ENCODE assay signal across 9 mouse cellular contexts in the genomic region with DNA sequence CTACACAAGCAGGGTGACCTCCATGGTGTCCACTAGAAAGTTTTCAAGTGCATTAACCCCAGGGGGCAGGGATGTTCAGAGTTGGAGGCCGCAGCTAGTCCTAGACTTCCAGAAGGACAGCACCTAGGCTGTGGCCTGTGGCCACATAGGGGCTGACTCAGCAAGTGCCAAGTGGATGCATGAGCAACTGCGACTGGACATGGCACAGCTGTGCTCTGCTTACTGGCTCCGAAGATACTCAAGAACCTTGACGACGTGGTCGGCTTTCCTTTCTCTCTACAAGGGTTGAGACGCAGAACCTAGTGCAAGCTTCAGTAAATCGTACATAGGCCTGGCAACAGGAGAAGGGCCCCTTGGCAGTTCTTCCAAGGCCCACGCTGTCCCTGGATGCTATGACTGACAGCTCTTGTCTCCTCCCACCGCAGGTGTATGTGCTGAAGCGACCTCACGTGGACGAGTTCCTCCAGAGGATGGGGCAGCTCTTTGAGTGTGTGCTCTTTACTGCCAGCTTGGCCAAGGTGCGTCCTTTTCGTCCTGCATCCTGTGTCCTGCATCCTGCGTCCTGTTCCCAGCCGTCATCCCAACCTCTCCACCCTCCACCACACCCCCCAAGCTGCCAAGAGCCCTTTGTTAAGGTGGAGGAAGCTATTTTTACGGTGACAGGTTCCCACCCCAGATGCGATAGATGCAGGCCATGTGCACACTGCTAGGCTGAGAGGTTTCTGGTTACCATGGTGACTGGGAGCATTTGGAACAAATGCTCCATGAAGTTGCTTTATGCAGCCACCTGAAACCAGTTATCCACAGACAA. TPM values are rescaled to one million over a fixed set of nuclear protein-coding genes. Genes with fewer than 3 reads are reported as not detected.
DNase-seq lines count a peak whose midpoint lies in the region; ATAC-seq lines count a peak whose summit lies in the region.
"Had no signal": no experiment of that assay in that cellular context is flagged by ENCODE, and none has a peak within 500 bp of the region (broad histone marks: within the 10 kb centered on the region; RNA-seq: fewer than 3 reads in every experiment).

No protein-coding gene starts in this region.

- H3K9ac ChIP-seq in hindbrain, embryonic 15.5 days: no peak overlapping the region
- H3K9ac ChIP-seq: liver, embryonic 15.5 days had no signal

- H3K9me3 ChIP-seq in hindbrain, embryonic 15.5 days: no peaks in the 10 kb centered on the region
- H3K9me3 ChIP-seq: liver, embryonic 15.5 days had no signal

- no peaks in the 10 kb centered on the region for H3K27me3 ChIP-seq in hindbrain, embryonic 15.5 days
- H3K27me3 ChIP-seq: liver, embryonic 15.5 days had no signal

- intact Hi-C loops in heart, postnatal 14 days (cut with DNase I): no loop called here

- WGBS in hindbrain, embryonic 15.5 days: 58% methylated on average over 19 of the region's 19 CpGs

- peak; percentile 65 for ATAC-seq in hindbrain, embryonic 15.5 days (ENCODE audit: low FRiP score, low read depth)

- H3K36me3 ChIP-seq in hindbrain, embryonic 15.5 days: peaks cover 1% of the 10 kb centered on the region; the same call in 1 of the 2 replicates

- H3K4me2 ChIP-seq in hindbrain, embryonic 15.5 days: no peak overlapping the region
- H3K4me2 ChIP-seq: liver, embryonic 15.5 days had no signal

- H3K4me3 ChIP-seq in hindbrain, embryonic 15.5 days: no peak overlapping the region
- H3K4me3 ChIP-seq: liver, embryonic 15.5 days had no signal

- peak; percentile 36 for DNase-seq in ZHBTc4 (ENCODE audit: low read depth, low spot score)
- peak; percentile 56 for DNase-seq in embryo, embryonic 11 days
- DNase-seq in lung, postnatal 36 days: peak; percentile 54
- no peak for DNase-seq in thymus, postnatal 0 days (ENCODE audit: low spot score)
- no peak for DNase-seq in heart, postnatal 14 days
- DNase-seq in spleen, adult 12 weeks (ENCODE audit: low spot score): no peak
- DNase-seq in thymus, postnatal 36 days: no peak

- H3K4me1 ChIP-seq in hindbrain, embryonic 15.5 days (replicated peaks): peaks cover 41% of the 10 kb centered on the region
- H3K4me1 ChIP-seq: liver, embryonic 15.5 days had no signal

- H3K27ac ChIP-seq in hindbrain, embryonic 15.5 days (replicated peaks): peak overlapping the region; percentile 73
- H3K27ac ChIP-seq: liver, embryonic 15.5 days had no signal

RNA-seq across cellular contexts. Expression of a gene that starts 19.3 kb away (rescaled TPM):
- polyA plus RNA-seq in hindbrain, embryonic 15.5 days (2015; fragmentation: Nextera tagmentation; extraction: Ambion mirVana): 3.3 and 3.6 TPM in 2 replicates
- 5.9 and 8.0 TPM in 2 replicates for polyA plus RNA-seq in thymus, postnatal 0 days (2015; fragmentation: Nextera tagmentation; extraction: Ambion mirVana)
- 1 to 10 TPM in 1 of 2 experiments, under 1 TPM in 1; 0.74 to 1.4 TPM for total RNA-seq in heart, postnatal 14 days (2021)

RNA-seq across cellular contexts. Expression of a gene that starts 60.0 kb away (rescaled TPM):
- polyA plus RNA-seq in hindbrain, embryonic 15.5 days (2015; fragmentation: Nextera tagmentation; extraction: Ambion mirVana): 20.1 and 20.3 TPM in 2 replicates
- polyA plus RNA-seq in thymus, postnatal 0 days (2015; fragmentation: Nextera tagmentation; extraction: Ambion mirVana): 16.6 and 17.2 TPM in 2 replicates
- 10 to 100 TPM; 14.2 to 18.6 TPM for total RNA-seq in heart, postnatal 14 days (2021)

Comparison
In these comparisons a context has a peak if more than half of its experiments do, and no peak if none do; other contexts are left out.
1. DNase-seq: peak in ZHBTc4 (single experiment), embryo, embryonic 11 days (single experiment) and lung, postnatal 36 days (single experiment); none in thymus, postnatal 0 days (single experiment), heart, postnatal 14 days (0 of 2), spleen, adult 12 weeks (single experiment) and thymus, postnatal 36 days (0 of 2).